Mouse (Mus musculus) liver, adult 2 months (tissue): Measurements from ENCODE around the gene Pcbp4. TPM values are rescaled to one million over a fixed set of nuclear protein-coding genes. Genes with fewer than 3 reads are reported as not detected.

Experiments
- DNase-seq: peaks from one replicate; pipeline ENCODE4 v3.0.0-alpha.2; 2011; ENCODE audit warnings: low read depth, low spot score; ENCODE audit errors: extremely low read depth
- H3K27ac ChIP-seq: fragments of 200-500 bp; replicated peaks from 2 replicates; pipeline ENCODE4 v1.5.1; 2012; ENCODE audit warnings: low read depth, mild to moderate bottlenecking, control low read depth, inconsistent platforms, low read length; ENCODE audit not compliant: insufficient read depth
- H3K27me3 ChIP-seq: fragments of 200-500 bp; 2 replicates; pipeline ENCODE4 v1.6.1; 2012; ENCODE audit warnings: mild to moderate bottlenecking, moderate library complexity, low read length, inconsistent platforms; ENCODE audit not compliant: control insufficient read depth, insufficient read depth
- H3K36me3 ChIP-seq: fragments of 200-500 bp; 2 replicates; pipeline ENCODE4 v1.6.1; 2012; ENCODE audit warnings: low read length, inconsistent platforms; ENCODE audit not compliant: control insufficient read depth, insufficient read depth
- H3K4me1 ChIP-seq: fragments of 200-500 bp; 2 replicates; pipeline ENCODE4 v1.6.1; 2011; ENCODE audit warnings: low read length; ENCODE audit not compliant: control insufficient read depth, insufficient read depth
- H3K4me3 ChIP-seq: fragments of 200-500 bp; 2 replicates; pipeline ENCODE4 v1.5.1; 2011; ENCODE audit warnings: low read depth, mild to moderate bottlenecking, control low read depth, low read length, moderate library complexity; ENCODE audit not compliant: insufficient read depth
- H3K79me2 ChIP-seq: fragments of 200-500 bp; 2 replicates; pipeline ENCODE4 v1.6.1; 2012; ENCODE audit warnings: inconsistent platforms, mild to moderate bottlenecking, low read length, moderate library complexity; ENCODE audit not compliant: control insufficient read depth, insufficient read depth
- H3K9ac ChIP-seq: fragments of 200-500 bp; 2 replicates; pipeline ENCODE4 v1.6.1; 2012; ENCODE audit warnings: low read depth, mild to moderate bottlenecking, control low read depth, inconsistent platforms, low read length
- CTCF ChIP-seq: fragments of 200-500 bp; IDR thresholded peaks from 2 replicates; pipeline ENCODE4 v1.5.1; 2011; ENCODE audit warnings: low read depth, low read length, control low read depth
- POLR2A ChIP-seq: fragments of 200-500 bp; IDR thresholded peaks from 2 replicates; pipeline ENCODE4 v1.6.1; 2011; ENCODE audit warnings: low read length, control low read depth; ENCODE audit not compliant: insufficient read depth; ENCODE audit errors: extremely low read depth
- WGBS: fragments of 180-500 bp; shearing (Covaris S2); methylation state at CpG from one replicate; pipeline ENCODE4 v1.1.7; 2018; 5-methylcytosine and 5-hydroxymethylcytosine counted together
- polyA plus RNA-seq: library from polyadenylated mRNA; depleted of rRNA; stranded (reverse); fragments of >200 nt; gene quantifications from 2 replicates; pipeline ENCODE4 v1.2.3, GENCODE M21; 2012
- total RNA-seq: library from RNA; depleted of rRNA; stranded (reverse); fragments of >200 nt; gene quantifications from 2 replicates; pipeline ENCODE4 v1.2.3, GENCODE M21; 2014

Pcbp4 gene
- total and polyA plus RNA-seq, 2 experiments = 15.9 to 52.5 TPM

DNA sequence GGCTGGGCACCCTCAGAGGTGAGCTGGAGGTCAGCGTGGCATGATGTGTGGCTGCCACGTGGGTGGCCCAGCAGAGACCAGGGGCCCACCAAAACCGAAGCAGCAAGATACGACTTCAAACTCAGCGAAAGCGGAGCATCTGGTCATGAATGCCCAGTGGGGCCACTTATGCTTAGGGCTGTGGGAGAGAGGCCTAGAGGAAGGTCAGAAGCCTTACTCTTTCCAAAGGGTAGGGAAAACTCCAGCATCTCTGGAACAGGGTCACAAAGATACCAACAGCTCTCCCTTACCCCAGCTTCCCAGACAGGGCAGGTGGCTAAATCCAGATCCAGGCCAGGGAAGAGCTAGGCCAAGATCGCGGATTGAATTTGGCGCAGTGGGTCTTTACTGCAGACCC lies 4.1 kb downstream of the Pcbp4 start:
- no peak overlapping the region for H3K9ac ChIP-seq
- WGBS = 87% methylated on average over 9 of the region's 9 CpGs
- peaks cover 8% of the 10 kb centered on the region; the same call in 1 of the 2 replicates for H3K4me1 ChIP-seq

DNA sequence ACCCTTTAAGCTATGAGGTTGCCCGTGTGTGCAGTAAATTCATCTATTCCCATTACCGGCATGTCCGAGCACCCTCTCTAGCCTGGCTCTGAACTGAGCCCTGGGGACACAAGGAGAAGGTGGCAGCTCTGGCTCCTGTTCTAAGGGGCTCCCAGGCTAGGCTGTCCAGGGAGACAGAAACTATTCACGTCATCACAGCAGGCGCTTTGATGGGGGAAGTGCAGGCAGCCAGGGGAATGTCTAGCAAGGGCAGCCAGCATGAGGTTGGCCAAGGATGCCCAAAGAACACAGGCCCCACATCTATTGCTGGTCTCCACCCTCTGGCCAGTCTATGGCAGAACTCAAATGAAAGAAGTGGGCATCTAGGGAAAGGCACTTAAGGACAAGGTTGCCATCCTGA lies 4.8 kb downstream of the Pcbp4 start:
- H3K9ac ChIP-seq = no peak overlapping the region
- H3K27ac ChIP-seq = no peak overlapping the region
- H3K27me3 ChIP-seq = no peaks in the 10 kb centered on the region
- no peak overlapping the region for H3K4me3 ChIP-seq
- TF ChIP-seq CTCF (no peak), POLR2A (no peak)
- no peak for DNase-seq
- no peaks in the 10 kb centered on the region for H3K79me2 ChIP-seq
- 90% methylated on average over 5 of the region's 5 CpGs for WGBS
- H3K36me3 ChIP-seq = no peaks in the 10 kb centered on the region; the same call in 1 of the 2 replicates
- 0 out of 2 replicates have a peak, but pooled peaks cover 2% of the 10 kb centered on the region for H3K4me1 ChIP-seq

More for the DNA sequence above, 4.1 kb downstream of the Pcbp4 start:
- H3K36me3 ChIP-seq = peaks cover 2% of the 10 kb centered on the region; the same call in 1 of the 2 replicates
- DNase-seq = no peak
- H3K4me3 ChIP-seq = no peak overlapping the region
- H3K27me3 ChIP-seq = no peaks in the 10 kb centered on the region
- TF ChIP-seq POLR2A (no peak), CTCF (no peak)
- no peak overlapping the region for H3K27ac ChIP-seq
- no peaks in the 10 kb centered on the region for H3K79me2 ChIP-seq

DNA sequence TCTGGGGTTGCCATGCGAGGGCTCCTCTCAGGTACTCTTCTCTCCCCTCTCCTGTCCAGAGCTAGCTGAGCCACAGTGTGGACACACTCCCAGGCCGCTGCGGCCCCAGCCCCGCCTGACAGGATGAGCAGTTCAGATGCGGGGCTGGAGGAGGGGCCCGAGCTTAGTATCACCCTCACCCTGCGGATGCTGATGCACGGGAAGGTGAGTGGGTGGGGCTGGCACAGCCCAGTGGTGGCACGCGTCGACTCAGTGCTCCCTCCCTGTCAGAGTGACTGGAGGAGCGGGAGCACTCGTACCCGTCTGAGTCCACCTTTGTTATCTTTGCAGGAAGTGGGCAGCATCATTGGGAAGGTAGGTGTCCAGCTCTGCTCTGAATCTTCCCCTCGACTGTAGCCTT lies 6.9 kb downstream of the Pcbp4 start:
- no peak overlapping the region for H3K9ac ChIP-seq
- H3K4me3 ChIP-seq = no peak overlapping the region
- H3K79me2 ChIP-seq = no peaks in the 10 kb centered on the region
- 88% methylated on average over 15 of the region's 15 CpGs for WGBS
- DNase-seq = no peak
- H3K36me3 ChIP-seq = no peaks in the 10 kb centered on the region; the same call in 1 of the 2 replicates
- no peaks in the 10 kb centered on the region for H3K4me1 ChIP-seq
- no peaks in the 10 kb centered on the region for H3K27me3 ChIP-seq
- TF ChIP-seq CTCF (no peak), POLR2A (no peak)
- H3K27ac ChIP-seq = no peak overlapping the region

DNA sequence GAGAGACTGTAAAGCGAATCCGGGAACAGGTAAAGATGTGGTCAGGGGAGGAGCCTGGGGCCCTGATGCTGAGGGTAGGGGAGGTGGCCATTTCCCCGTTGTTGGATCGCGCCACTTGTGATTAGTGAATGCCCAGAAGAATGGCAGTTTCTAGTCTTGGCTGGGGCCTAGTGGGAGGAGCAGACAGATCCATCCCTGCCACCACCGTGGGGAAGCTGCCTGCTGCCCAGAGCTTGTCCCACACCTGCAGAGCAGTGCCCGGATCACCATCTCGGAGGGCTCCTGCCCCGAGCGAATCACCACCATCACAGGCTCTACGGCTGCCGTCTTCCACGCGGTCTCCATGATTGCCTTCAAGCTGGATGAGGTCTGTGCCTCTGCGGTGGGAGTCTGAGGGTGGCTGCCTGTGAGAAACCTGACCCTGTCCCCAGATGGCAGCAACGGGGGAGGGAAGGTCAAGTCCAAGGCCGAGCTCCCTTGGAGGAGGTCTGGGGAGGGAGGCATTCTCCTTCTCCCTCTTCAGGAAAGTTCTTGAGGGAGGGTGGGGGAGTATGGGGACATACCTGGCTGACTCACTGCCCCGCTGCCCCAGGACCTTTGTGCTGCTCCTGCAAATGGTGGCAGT lies 7.4 kb downstream of the Pcbp4 start:
- H3K4me3 ChIP-seq = no peak overlapping the region
- 91% methylated on average over 18 of the region's 18 CpGs for WGBS

DNA sequence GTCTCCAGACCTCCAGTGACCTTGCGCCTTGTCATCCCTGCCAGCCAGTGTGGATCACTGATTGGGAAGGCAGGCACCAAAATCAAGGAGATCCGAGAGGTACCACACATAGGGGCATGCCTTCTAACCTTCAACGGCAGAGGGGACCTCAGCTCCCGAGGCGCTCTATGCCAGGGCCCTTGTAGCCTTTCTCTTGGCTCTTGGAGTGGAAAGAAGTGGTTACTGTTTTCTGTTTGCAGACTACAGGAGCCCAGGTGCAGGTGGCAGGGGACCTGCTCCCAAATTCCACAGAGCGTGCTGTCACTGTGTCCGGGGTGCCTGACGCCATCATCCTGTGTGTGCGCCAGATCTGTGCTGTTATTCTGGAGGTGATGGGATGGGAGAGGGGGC lies 7.9 kb downstream of the Pcbp4 start:
- no peaks in the 10 kb centered on the region for H3K79me2 ChIP-seq
- TF ChIP-seq CTCF (no peak), POLR2A (no peak)
- no peaks in the 10 kb centered on the region for H3K4me1 ChIP-seq
- H3K9ac ChIP-seq = no peak overlapping the region
- H3K27me3 ChIP-seq = no peaks in the 10 kb centered on the region
- no peaks in the 10 kb centered on the region; the same call in 1 of the 2 replicates for H3K36me3 ChIP-seq
- 94% methylated on average over 9 of the region's 9 CpGs for WGBS
- no peak overlapping the region for H3K27ac ChIP-seq
- no peak overlapping the region for H3K4me3 ChIP-seq
- DNase-seq = no peak

More for the DNA sequence above, 7.4 kb downstream of the Pcbp4 start:
- no peaks in the 10 kb centered on the region; the same call in 1 of the 2 replicates for H3K36me3 ChIP-seq
- no peaks in the 10 kb centered on the region for H3K27me3 ChIP-seq
- TF ChIP-seq CTCF = no peak
- TF ChIP-seq POLR2A = no peak
- H3K4me1 ChIP-seq = no peaks in the 10 kb centered on the region
- H3K9ac ChIP-seq = no peak overlapping the region
- DNase-seq = no peak
- H3K79me2 ChIP-seq = no peaks in the 10 kb centered on the region
- H3K27ac ChIP-seq = no peak overlapping the region
